Mouse (Mus musculus) erythroblast, adult 5-6 weeks (primary cell): ENCODE results near the gene Qrich2. TPM values are rescaled to one million over a fixed set of nuclear protein-coding genes. Genes with fewer than 3 reads are reported as not detected.

Experiments
- total RNA-seq, 2 experiments: library from RNA; stranded (forward) in 1 of 2; stranded (reverse) in 1 of 2; fragments of 150-400 nt in 1 of 2; fragments of 200-764, 138-1000 nt in 1 of 2; gene quantifications; 2 replicates each; pipeline versions ENCODE4 v1.2.3 to v1.2.4; 2015 to 2017; ENCODE audit warnings: low replicate concordance in 2 of 2

Qrich2 gene
- total RNA-seq, 2 experiments from 2014 or later: 0.17 TPM; not detected in 1

Other genes with a start within 250 kb of the Qrich2 start
- not detected in 2 replicates for gene Evpl, start 228.2 kb downstream of the Qrich2 start, total RNA-seq (2015; ENCODE audit: low replicate concordance)
- gene Evpl, start 228.2 kb downstream of the Qrich2 start, total RNA-seq (2017; ENCODE audit: low replicate concordance): 0.09 and 0.56 TPM in 2 replicates
- gene Srp68, start 192.0 kb downstream of the Qrich2 start, total RNA-seq (2015; ENCODE audit: low replicate concordance): 7.5 and 11.7 TPM in 2 replicates
- 8.5 and 15.1 TPM in 2 replicates for gene Srp68, start 192.0 kb downstream of the Qrich2 start, total RNA-seq (2017; ENCODE audit: low replicate concordance)
- not detected in 2 replicates for gene Galr2, start 185.3 kb downstream of the Qrich2 start, total RNA-seq (2015; ENCODE audit: low replicate concordance)
- gene Galr2, start 185.3 kb downstream of the Qrich2 start, total RNA-seq (2017; ENCODE audit: low replicate concordance): not detected in 2 replicates
- gene Exoc7, start 159.0 kb downstream of the Qrich2 start, total RNA-seq (2015; ENCODE audit: low replicate concordance): 12.1 and 34.6 TPM in 2 replicates
- 7.8 and 14.1 TPM in 2 replicates for gene Exoc7, start 159.0 kb downstream of the Qrich2 start, total RNA-seq (2017; ENCODE audit: low replicate concordance)
- not detected in 2 replicates for gene Foxj1, start 130.8 kb downstream of the Qrich2 start, total RNA-seq (2015; ENCODE audit: low replicate concordance)
- not detected in 2 replicates for gene Foxj1, start 130.8 kb downstream of the Qrich2 start, total RNA-seq (2017; ENCODE audit: low replicate concordance)
- 0.63 and 1.7 TPM in 2 replicates for gene Rnf157, start 53.2 kb downstream of the Qrich2 start, total RNA-seq (2015; ENCODE audit: low replicate concordance)
- gene Rnf157, start 53.2 kb downstream of the Qrich2 start, total RNA-seq (2017; ENCODE audit: low replicate concordance): 2.0 and 2.1 TPM in 2 replicates
- gene Ubald2, start 32.1 kb downstream of the Qrich2 start, total RNA-seq (2015; ENCODE audit: low replicate concordance): 46.6 and 59.0 TPM in 2 replicates
- gene Ubald2, start 32.1 kb downstream of the Qrich2 start, total RNA-seq (2017; ENCODE audit: low replicate concordance): 27.0 and 41.7 TPM in 2 replicates
- 9.8 and 11.1 TPM in 2 replicates for gene Prpsap1, start 28.0 kb upstream of the Qrich2 start, total RNA-seq (2015; ENCODE audit: low replicate concordance)
- 9.2 and 14.1 TPM in 2 replicates for gene Prpsap1, start 28.0 kb upstream of the Qrich2 start, total RNA-seq (2017; ENCODE audit: low replicate concordance)
- gene Sphk1, start 64.7 kb upstream of the Qrich2 start, total RNA-seq (2015; ENCODE audit: low replicate concordance): 14.2 and 15.9 TPM in 2 replicates
- gene Sphk1, start 64.7 kb upstream of the Qrich2 start, total RNA-seq (2017; ENCODE audit: low replicate concordance): 45.3 and 46.3 TPM in 2 replicates
- 473 and 508 TPM in 2 replicates for gene Ube2o, start 115.2 kb upstream of the Qrich2 start, total RNA-seq (2015; ENCODE audit: low replicate concordance)
- 800 and 935 TPM in 2 replicates for gene Ube2o, start 115.2 kb upstream of the Qrich2 start, total RNA-seq (2017; ENCODE audit: low replicate concordance)
- not detected in 2 replicates for gene Aanat, start 120.2 kb upstream of the Qrich2 start, total RNA-seq (2015; ENCODE audit: low replicate concordance)
- not detected in 2 replicates for gene Aanat, start 120.2 kb upstream of the Qrich2 start, total RNA-seq (2017; ENCODE audit: low replicate concordance)
- 2.3 and 5.0 TPM in 2 replicates for gene Rhbdf2, start 160.8 kb upstream of the Qrich2 start, total RNA-seq (2015; ENCODE audit: low replicate concordance)
- 2.8 and 3.2 TPM in 2 replicates for gene Rhbdf2, start 160.8 kb upstream of the Qrich2 start, total RNA-seq (2017; ENCODE audit: low replicate concordance)
- not detected in 2 replicates for gene Prcd, start 187.3 kb upstream of the Qrich2 start, total RNA-seq (2015; ENCODE audit: low replicate concordance)
- gene Prcd, start 187.3 kb upstream of the Qrich2 start, total RNA-seq (2017; ENCODE audit: low replicate concordance): not detected in 2 replicates
- gene Cygb, start 188.1 kb upstream of the Qrich2 start, total RNA-seq (2015; ENCODE audit: low replicate concordance): not detected in 2 replicates
- gene Cygb, start 188.1 kb upstream of the Qrich2 start, total RNA-seq (2017; ENCODE audit: low replicate concordance): not detected in 2 replicates